Mouse (Mus musculus) natural killer cell, adult 2 months (primary cell): Measurements from ENCODE around the gene Phkb.

Source experiments
- DNase-seq, 2 experiments: peaks; one replicate each; pipeline ENCODE4 v3.0.0; 2022; ENCODE audit warnings: low spot score in 2 of 2

Gene Phkb

GRCm38 (mm10) chr8:85937343-85937742 is 96.6 kb downstream of the Phkb start:
- DNase-seq, result no peak

GRCm38 (mm10) chr8:85944820-85945219 is 104.1 kb downstream of the Phkb start:
- no peak for DNase-seq

DNA sequence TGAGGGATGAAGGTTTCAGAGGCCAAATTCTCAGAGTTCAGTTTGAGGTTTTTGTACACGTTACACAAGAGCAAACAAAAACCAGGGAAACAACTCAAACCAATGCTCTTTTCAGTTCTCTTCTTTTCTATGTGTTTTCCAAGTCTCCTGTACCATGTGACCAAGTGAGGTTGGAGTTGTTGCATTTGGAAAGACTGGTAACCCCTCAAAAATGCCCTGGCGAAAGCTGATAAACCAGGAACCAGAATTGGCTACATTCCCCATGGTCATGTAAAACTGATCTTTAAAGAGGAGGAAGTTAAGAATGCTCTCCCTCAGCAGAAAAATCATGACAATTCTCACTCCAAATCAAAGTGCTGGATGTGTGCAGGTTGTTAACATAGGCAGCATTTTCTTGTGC is 117.6 kb downstream of the Phkb start:
- no peak for DNase-seq

GRCm38 (mm10) chr8:85959880-85960279 is 119.1 kb downstream of the Phkb start:
- no peak for DNase-seq

- DNase-seq, result no peak
Measured at GRCm38 (mm10) chr8:85977588-85978077, 136.9 kb downstream of the Phkb start.

DNA sequence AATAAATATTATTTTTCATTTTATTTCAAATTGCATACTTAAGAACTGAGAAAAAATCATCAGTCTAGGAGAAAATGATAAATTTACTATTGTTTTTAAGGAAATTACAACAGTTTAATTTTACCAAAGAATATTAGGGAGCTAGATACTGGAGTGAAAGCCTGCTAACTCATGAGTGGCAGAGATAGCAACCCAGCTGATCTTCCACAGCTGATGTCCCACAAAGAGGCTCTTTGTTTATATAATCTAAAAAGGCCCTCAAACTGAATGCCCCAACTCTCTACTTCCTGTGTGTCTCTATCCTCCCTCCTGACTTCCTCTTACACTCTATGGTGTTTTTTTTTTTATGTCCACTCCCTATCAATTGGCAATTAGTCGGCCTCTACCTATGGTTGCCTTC is 152.2 kb downstream of the Phkb start:
- DNase-seq, result no peak

DNA sequence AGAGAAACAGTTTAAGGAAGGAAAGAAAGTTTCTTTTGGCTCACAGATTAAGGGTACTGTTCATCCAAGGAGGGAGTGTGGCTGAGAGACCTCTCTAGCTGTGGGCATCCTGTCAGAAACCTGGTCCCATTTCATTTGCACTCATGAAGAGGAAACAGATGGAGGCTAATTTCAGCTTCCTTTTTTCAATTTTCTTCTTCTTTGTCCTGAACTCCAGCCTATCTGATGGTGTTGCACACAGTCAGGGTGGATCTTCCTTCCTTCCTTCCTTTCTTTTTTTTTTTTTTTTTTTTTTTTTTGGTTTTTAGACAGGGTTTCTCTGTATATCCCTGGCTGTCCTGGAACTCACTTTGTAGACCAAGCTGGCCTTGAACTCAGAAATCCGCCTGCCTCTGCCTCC is 152.9 kb downstream of the Phkb start:
- DNase-seq, result no peak

DNA sequence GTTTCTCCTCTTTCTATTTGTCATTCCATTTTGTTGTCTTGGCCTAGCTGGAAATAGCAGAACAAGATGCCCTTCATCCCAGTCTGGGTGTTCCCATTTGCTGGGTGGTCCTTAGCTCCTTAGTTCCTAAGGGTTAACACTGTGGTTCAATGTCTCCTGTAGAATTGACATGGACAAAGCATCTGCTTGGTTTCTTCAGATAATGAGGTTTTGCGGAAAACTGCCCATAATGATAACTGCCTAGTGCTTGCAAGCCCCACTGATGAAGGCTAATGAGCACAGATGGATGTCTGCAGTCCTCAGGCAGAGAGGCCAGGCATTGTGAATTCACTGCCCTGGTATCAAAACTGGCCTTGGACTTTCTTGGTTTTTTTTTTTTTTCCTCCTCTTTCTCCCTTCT is 155.2 kb downstream of the Phkb start:
- DNase-seq, result no peak

GRCm38 (mm10) chr8:86006485-86006884 is 165.7 kb downstream of the Phkb start:
- DNase-seq, result no peak

DNA sequence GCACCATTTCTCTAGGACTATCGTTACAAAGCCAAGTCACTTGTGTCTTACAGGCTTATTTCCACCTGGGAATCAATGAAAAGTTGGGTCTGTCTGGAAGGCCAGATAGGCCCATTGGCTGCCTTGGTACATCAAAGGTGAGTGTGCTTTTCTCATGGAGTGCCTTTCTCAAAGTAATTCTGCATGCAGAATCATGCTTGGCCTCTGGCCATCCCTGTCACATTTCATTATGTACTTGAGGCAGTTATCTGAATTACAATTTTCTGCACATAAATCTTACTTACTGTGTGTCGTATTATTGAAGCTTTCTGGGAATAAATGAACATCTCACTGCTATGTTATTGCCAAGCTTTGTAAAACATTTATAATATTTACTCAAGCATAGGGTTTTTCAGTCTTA is 176.0 kb downstream of the Phkb start:
- DNase-seq, result no peak

- no peak for DNase-seq
Measured at GRCm38 (mm10) chr8:86028646-86029312, 188.0 kb downstream of the Phkb start.

- DNase-seq, result no peak
Measured at GRCm38 (mm10) chr8:86029451-86029850, 188.7 kb downstream of the Phkb start.

DNA sequence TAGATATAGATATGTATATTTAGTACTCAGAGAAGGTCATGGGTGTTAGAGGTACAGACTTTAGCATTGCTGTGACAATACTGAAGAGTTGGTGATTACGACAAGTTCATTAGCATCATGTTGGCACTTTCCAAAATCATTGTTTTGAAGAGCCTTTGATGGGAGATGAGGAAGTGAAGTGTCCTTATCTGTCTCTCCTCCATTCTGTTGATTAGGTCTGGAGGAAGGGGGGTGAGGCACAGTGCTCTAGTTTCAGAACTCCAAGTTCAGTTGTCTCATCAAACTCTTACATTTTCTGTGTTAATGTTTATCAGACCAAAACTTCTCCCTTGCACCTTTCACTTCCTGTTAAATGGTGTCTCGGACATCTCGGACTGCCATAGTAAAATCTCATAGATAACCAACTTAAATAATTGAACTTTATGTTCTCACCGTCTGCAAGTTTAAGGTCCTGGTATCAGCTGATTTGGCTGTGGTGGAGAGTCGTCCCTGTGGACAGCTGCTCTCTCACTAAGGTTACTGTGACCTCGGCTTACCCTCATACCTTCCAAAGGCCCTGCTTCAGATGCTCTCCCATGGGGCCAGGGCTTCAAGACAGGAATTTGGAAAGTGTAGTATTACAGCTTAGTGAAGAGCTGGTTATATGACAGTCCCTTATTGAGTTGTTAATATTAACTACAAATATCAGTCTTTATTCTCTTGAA is 194.1 kb downstream of the Phkb start:
- no peak for DNase-seq

- DNase-seq, result no peak
Measured at GRCm38 (mm10) chr8:86035371-86035770, 194.6 kb downstream of the Phkb start.

DNA sequence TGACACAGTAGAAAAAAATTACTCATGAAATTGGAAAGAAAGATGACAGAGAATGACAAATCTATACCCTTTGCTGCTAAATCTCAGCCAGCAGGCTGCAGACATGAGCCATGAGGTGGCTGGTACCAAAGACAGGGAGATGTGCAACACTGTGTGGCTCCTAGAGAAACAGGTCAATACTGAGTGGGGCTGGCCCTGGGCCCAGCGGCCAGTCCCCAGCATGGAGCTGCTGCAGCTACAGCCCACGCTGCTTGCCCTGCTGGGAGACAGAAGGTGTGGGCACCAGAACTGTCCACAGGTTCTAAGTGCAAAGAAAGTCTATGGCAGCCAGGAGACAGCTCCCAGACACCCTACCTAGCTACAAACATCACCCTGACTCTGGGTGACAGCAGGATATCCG is 197.7 kb downstream of the Phkb start:
- no peak for DNase-seq

DNA sequence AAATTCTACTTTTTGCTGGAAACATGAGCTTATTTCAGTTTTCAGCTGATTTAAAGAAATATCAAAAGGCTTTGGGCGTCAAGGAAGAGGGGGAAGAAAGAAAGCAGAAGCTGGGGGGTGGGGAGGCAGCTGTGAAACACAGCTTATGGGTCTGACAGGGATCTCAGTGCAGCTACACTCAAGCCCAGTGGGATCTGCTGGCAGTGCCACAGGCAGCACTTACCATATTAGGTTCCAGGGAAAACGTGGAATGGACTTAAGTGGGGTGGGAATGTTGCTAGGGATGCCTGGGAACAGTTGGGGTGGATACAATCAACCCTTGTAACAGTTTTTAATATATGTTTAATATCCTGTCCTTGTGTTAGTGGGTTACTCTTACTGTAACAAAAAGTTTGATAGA is 201.3 kb downstream of the Phkb start:
- DNase-seq, result no peak

DNA sequence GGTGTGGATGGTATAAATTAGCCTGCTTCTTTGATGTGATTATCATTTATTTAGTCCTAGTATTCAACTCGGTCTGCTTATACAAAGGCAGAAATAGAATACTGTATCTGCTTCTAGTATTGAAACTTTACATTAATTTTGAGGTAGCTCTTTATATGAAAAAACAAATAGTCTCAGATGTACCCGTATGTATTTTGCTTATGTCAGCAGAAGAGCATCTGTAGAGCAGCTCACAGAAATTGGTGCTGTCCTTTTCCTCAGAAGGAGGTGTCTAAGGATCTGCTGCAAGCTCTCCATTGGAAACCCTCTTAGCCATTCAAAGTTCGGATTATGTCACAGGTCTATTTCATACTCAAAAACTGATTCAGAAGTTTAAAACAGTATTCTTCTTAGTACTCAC is 210.1 kb downstream of the Phkb start:
- DNase-seq, result no peak

- no peak for DNase-seq
Measured at GRCm38 (mm10) chr8:86052003-86052402, 211.2 kb downstream of the Phkb start.

- DNase-seq, result no peak
Measured at GRCm38 (mm10) chr8:86058618-86059017, 217.9 kb downstream of the Phkb start.

DNA sequence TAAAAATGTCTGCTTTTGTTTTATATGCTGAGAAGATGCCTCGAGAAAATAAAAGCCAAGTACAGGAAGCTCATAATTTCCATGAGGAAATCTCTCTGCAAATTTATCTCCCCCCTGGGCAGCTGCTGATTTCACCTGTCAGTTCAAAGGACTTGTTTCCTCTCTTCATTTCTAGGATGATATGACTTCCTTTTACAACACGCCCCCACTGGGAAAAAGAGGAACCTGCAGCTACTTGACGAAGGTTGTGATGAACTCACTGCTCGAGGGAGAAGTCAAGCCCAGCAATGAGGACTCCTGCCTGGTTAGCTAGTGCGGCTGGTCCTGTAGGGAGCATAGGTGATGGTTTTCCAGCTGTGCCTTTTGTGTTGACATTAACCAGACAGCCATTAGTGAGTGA is 218.4 kb downstream of the Phkb start:
- no peak for DNase-seq

DNA sequence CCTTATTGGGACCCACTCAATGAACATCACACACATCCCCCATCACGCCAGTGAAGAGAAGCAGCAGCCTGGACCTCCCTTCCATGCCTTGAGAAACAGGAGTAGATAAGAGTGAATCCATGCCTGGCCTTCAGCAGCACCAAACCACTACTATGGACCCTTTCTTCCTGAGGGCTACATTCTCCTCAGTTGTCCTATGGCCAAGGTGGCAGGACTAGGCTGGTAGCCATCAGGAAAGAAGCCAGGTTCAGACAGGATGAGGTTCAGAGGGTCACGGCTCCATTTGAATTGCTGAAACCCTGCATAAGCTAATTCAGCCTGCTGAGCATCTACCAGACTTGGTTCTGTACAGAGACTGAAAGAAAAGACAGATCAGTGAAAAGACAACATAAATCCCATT is 222.7 kb downstream of the Phkb start:
- DNase-seq, result no peak

- DNase-seq, result no peak
Measured at GRCm38 (mm10) chr8:86079433-86079832, 238.7 kb downstream of the Phkb start.

GRCm38 (mm10) chr8:86083346-86083745 is 242.6 kb downstream of the Phkb start:
- no peak for DNase-seq

DNA sequence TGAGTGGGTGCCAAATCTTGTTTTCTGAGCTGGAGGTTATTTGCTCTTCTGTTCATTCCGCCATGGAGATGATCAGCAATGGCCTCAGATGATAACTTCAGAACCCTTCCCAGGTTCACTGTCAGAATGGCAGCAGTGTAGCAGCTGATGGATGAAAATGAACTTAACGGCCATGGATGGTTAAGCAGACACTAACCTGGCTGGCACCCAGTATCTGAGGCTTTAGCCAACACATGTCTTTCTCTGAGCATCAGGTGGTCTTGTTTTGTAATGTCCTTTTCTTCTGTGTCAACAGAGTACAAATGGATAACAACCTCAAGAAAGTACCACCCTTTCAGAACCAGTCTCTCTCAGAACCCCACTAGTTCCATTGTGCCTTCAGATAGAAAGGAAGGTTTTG is 246.0 kb downstream of the Phkb start:
- no peak for DNase-seq
